Mouse (Mus musculus) urinary bladder, adult 18-20 months (tissue): ENCODE measurements at regions not wholly inside any gene's neighbourhood (a gene's known extent, or its start where the extent isn't known, plus 50 kb on each side); places are given as distances from the start of the nearest gene placed in this dataset.
"Not testable (repeated sequence)": the region's sequence is repeated elsewhere in the genome, so short reads cannot be mapped to it uniquely, and the experiment has no call there.

ENCODE experiments used
- DNase-seq, 2 experiments: peaks; one replicate each; pipeline ENCODE4 v3.0.0; 2022; ENCODE audit warnings: low spot score in 2 of 2, mixed read lengths in 2 of 2

- DNase-seq: no peak
These were observed 214.8 kb downstream of the Pten start for GRCm38 (mm10) chr19:32972116-32972515.

- no peak for DNase-seq
These were observed 215.8 kb downstream of the Pten start for GRCm38 (mm10) chr19:32973130-32973529.

- DNase-seq: peak; percentile 44 to 51
These were observed 217.5 kb downstream of the Pten start for GRCm38 (mm10) chr19:32974778-32975240.

- no peak for DNase-seq
These were observed 218.0 kb downstream of the Pten start for GRCm38 (mm10) chr19:32975303-32975702.

- DNase-seq: no peak
These were observed 219.2 kb downstream of the Pten start for GRCm38 (mm10) chr19:32976507-32976906.

- no peak for DNase-seq
These were observed 220.9 kb downstream of the Pten start for GRCm38 (mm10) chr19:32978037-32978745.

- peak in 1 of 2 experiments; percentile 17 for DNase-seq
These were observed 222.8 kb downstream of the Pten start for GRCm38 (mm10) chr19:32980142-32980541.

- no peak for DNase-seq
These were observed 231.4 kb downstream of the Pten start for GRCm38 (mm10) chr19:32988713-32989112.

GRCm38 (mm10) chr19:32989346-32989745 lies 232.0 kb downstream of the Pten start:
- no peak for DNase-seq

- no peak for DNase-seq
These were observed 233.3 kb downstream of the Pten start for GRCm38 (mm10) chr19:32990576-32990975.

- no peak for DNase-seq
These were observed 241.4 kb downstream of the Pten start for GRCm38 (mm10) chr19:32998576-32999170.

- no peak for DNase-seq
These were observed 250.3 kb downstream of the Pten start for GRCm38 (mm10) chr19:33007582-33007981.

- DNase-seq: no peak
These were observed 250.8 kb downstream of the Pten start for GRCm38 (mm10) chr19:33008076-33008475.

- DNase-seq: no peak
These were observed 251.5 kb downstream of the Pten start for GRCm38 (mm10) chr19:33008794-33009193.

- DNase-seq: no peak
These were observed 253.7 kb downstream of the Pten start for GRCm38 (mm10) chr19:33010886-33011446.

GRCm38 (mm10) chr19:33014879-33015278 lies 257.6 kb downstream of the Pten start:
- DNase-seq: not testable (repeated sequence)

GRCm38 (mm10) chr19:33021161-33021560 lies 263.9 kb downstream of the Pten start:
- no peak for DNase-seq

- DNase-seq: no peak
These were observed 265.6 kb downstream of the Pten start for GRCm38 (mm10) chr19:33022839-33023428.

GRCm38 (mm10) chr19:33029688-33030444 lies 272.6 kb downstream of the Pten start:
- DNase-seq: no peak

GRCm38 (mm10) chr19:33040512-33040911 lies 283.2 kb downstream of the Pten start:
- DNase-seq: no peak

- DNase-seq: no peak
These were observed 283.7 kb downstream of the Pten start for GRCm38 (mm10) chr19:33040991-33041390.

GRCm38 (mm10) chr19:33042760-33043159 lies 285.5 kb downstream of the Pten start:
- no peak for DNase-seq
